Mouse (Mus musculus) hindbrain, embryonic 15.5 days (tissue): Measurements from ENCODE around the gene Mia3. TPM values are rescaled to one million over a fixed set of nuclear protein-coding genes. Genes with fewer than 3 reads are reported as not detected.
"Not testable (repeated sequence)": the region's sequence is repeated elsewhere in the genome, so short reads cannot be mapped to it uniquely, and the experiment has no call there.

ENCODE experiments used
- ATAC-seq: fragments of 200-750 bp; cut with Nextera tagmentation; 2 replicates; pipeline ENCODE4 v1.8.0; 2017; ENCODE audit warnings: low read depth, moderate number of reproducible peaks, moderate TSS enrichment; ENCODE audit not compliant: low FRiP score
- H3K27ac ChIP-seq: fragments of 300-500 bp; sonication (generic); replicated peaks from 2 replicates; pipeline ENCODE4 v1.5.1; 2015; ENCODE audit warnings: mild to moderate bottlenecking, inconsistent platforms
- H3K27me3 ChIP-seq: fragments of 300-500 bp; sonication (generic); 2 replicates; pipeline ENCODE4 v1.6.1; 2015; ENCODE audit warnings: control low read depth, inconsistent platforms
- H3K36me3 ChIP-seq: fragments of 300-500 bp; sonication (generic); 2 replicates; pipeline ENCODE4 v1.6.1; 2015; ENCODE audit warnings: control low read depth, inconsistent platforms
- H3K4me1 ChIP-seq: fragments of 300-500 bp; sonication (generic); replicated peaks from 2 replicates; pipeline ENCODE4 v1.6.1; 2015; ENCODE audit warnings: control low read depth, inconsistent platforms
- H3K4me2 ChIP-seq: fragments of 300-500 bp; sonication (generic); 2 replicates; pipeline ENCODE4 v1.6.1; 2015; ENCODE audit warnings: moderate library complexity, mild to moderate bottlenecking, inconsistent platforms
- H3K4me3 ChIP-seq: fragments of 300-500 bp; sonication (generic); 2 replicates; pipeline ENCODE4 v1.5.1; 2015; ENCODE audit warnings: mild to moderate bottlenecking, inconsistent platforms
- H3K9ac ChIP-seq: fragments of 300-500 bp; sonication (generic); 2 replicates; pipeline ENCODE4 v1.6.1; 2015; ENCODE audit warnings: inconsistent platforms
- H3K9me3 ChIP-seq: fragments of 300-500 bp; sonication (generic); 2 replicates; pipeline ENCODE4 v1.6.1; 2016; ENCODE audit warnings: control low read depth, inconsistent platforms
- WGBS: fragments of 180-500 bp; shearing (Covaris S2); methylation state at CpG from one replicate; pipeline ENCODE4 v1.1.7; 2015; 5-methylcytosine and 5-hydroxymethylcytosine counted together
- polyA plus RNA-seq: library from polyadenylated mRNA; unstranded; fragments of >200 nt; fragmentation: Nextera tagmentation; extraction: Ambion mirVana; gene quantifications from 2 replicates; pipeline ENCODE4 v1.2.1, GENCODE M21; 2015

Gene Mia3
- polyA plus RNA-seq, 1 experiment from 2014 or later, result 113 TPM

DNA sequence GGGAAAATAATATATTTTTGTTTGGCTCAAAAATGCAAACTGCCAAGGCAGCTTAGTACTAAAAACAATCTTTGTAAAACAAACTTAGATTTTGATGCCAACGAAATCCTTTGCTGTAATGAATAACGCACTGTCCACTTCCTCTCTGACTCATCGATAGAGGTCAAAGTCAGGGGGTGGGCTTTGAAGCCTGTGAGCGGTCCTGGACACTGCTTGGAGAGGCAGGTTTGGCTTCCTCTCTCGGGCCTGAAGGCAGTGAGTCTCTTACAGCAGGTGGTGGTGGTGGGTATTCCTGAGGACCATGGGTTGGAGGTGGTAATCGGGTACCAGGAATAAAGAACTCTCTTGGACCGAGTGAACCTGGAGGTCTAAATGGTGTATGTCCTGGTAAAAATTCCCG lies 42.2 kb downstream of the Mia3 start:
- no peak for ATAC-seq
- WGBS, result 93% methylated on average over 8 of the region's 8 CpGs
- H3K4me2 ChIP-seq, result no peak overlapping the region

GRCm38 (mm10) chr1:183324433-183324832 lies 44.9 kb downstream of the Mia3 start:
- no peak for ATAC-seq

More for the DNA sequence above, 42.2 kb downstream of the Mia3 start:
- H3K36me3 ChIP-seq, result peaks cover 79% of the 10 kb centered on the region
- H3K4me1 ChIP-seq, result no peaks in the 10 kb centered on the region
- H3K27ac ChIP-seq, result no peak overlapping the region
- H3K4me3 ChIP-seq, result no peak overlapping the region
- H3K9ac ChIP-seq, result no peak overlapping the region
- no peaks in the 10 kb centered on the region for H3K27me3 ChIP-seq
- no peaks in the 10 kb centered on the region for H3K9me3 ChIP-seq

GRCm38 (mm10) chr1:183323923-183324322 lies 45.4 kb downstream of the Mia3 start:
- H3K9ac ChIP-seq, result no peak overlapping the region
- H3K4me2 ChIP-seq, result no peak overlapping the region
- no peaks in the 10 kb centered on the region for H3K4me1 ChIP-seq
- H3K9me3 ChIP-seq, result no peaks in the 10 kb centered on the region
- no peak overlapping the region for H3K27ac ChIP-seq
- peaks cover 72% of the 10 kb centered on the region for H3K36me3 ChIP-seq
- no peak overlapping the region for H3K4me3 ChIP-seq
- 95% methylated on average over 2 of the region's 2 CpGs for WGBS
- no peak for ATAC-seq
- no peaks in the 10 kb centered on the region for H3K27me3 ChIP-seq

More at GRCm38 (mm10) chr1:183324433-183324832, 44.9 kb downstream of the Mia3 start:
- Histone ChIP-seq H3K27ac (no peak overlapping the region), H3K9ac (no peak overlapping the region), H3K9me3 (no peaks in the 10 kb centered on the region), H3K36me3 (peaks cover 72% of the 10 kb centered on the region), H3K4me3 (no peak overlapping the region), H3K4me2 (no peak overlapping the region), H3K4me1 (no peaks in the 10 kb centered on the region), H3K27me3 (no peaks in the 10 kb centered on the region)
- WGBS, result 95% methylated on average over 6 of the region's 6 CpGs

GRCm38 (mm10) chr1:183322496-183322895 lies 46.9 kb downstream of the Mia3 start:
- not testable (repeated sequence) for H3K4me3 ChIP-seq, H3K4me1 ChIP-seq, H3K9me3 ChIP-seq, H3K9ac ChIP-seq, H3K4me2 ChIP-seq, ATAC-seq, H3K27me3 ChIP-seq, H3K27ac ChIP-seq
- peaks cover 70% of the 10 kb centered on the region for H3K36me3 ChIP-seq
- 93% methylated on average over 5 of the region's 5 CpGs for WGBS

GRCm38 (mm10) chr1:183320708-183321107 lies 48.6 kb downstream of the Mia3 start:
- Histone ChIP-seq H3K9me3 (no peaks in the 10 kb centered on the region), H3K36me3 (peaks cover 71% of the 10 kb centered on the region), H3K9ac (no peak overlapping the region), H3K27me3 (no peaks in the 10 kb centered on the region), H3K4me1 (no peaks in the 10 kb centered on the region), H3K4me2 (no peak overlapping the region), H3K4me3 (no peak overlapping the region), H3K27ac (no peak overlapping the region)
- ATAC-seq, result no peak
- WGBS, result 80% methylated on average over 3 of the region's 3 CpGs

DNA sequence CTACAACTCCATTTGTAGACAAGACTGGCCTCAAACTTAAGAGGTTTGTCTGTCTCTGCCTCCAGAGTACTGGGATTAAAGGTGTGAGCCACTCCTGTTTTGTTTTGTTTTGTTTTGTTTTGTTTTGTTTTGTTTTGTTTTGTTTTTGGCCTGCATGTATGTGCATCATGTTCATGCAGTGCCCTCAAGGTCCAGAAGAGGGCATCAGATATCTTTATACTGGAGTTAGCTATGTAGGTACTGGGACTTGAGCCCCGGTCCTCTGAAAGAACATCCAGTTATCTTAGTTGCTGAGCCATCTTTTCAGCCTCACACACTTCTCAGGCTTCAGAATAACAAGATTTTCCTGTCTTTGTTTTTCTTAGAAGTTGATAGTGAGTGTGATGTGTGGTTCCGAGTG lies 53.6 kb downstream of the Mia3 start:
- Histone ChIP-seq H3K9ac (no peak overlapping the region), H3K36me3 (peaks cover 68% of the 10 kb centered on the region), H3K9me3 (no peaks in the 10 kb centered on the region), H3K4me1 (no peaks in the 10 kb centered on the region), H3K4me2 (no peak overlapping the region), H3K4me3 (no peak overlapping the region), H3K27me3 (no peaks in the 10 kb centered on the region), H3K27ac (no peak overlapping the region)
- ATAC-seq, result no peak
- 81% methylated on average over 2 of the region's 2 CpGs for WGBS

DNA sequence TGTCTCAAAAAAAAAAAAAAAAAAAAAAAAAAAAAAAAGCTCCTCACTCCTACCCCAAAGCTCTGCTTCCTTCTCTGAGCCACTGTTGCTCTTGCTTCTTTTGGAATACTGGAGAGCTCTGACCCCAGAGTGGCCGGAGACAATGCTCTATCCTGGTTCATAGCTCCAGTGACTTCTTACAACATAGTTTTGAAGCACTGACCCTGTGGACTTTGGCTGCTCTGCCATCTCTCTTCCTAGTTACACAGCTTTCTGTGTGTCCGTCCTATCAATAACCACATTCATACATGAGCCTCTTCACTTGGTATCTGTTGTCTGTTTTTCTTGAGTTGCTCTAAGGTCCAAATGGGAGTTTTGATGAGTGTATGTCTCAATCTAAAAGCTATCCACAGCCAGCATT lies 57.3 kb downstream of the Mia3 start:
- H3K27ac ChIP-seq, result no peak overlapping the region
- H3K36me3 ChIP-seq, result peaks cover 49% of the 10 kb centered on the region
- H3K9ac ChIP-seq, result no peak overlapping the region
- H3K4me2 ChIP-seq, result no peak overlapping the region
- WGBS, result 96% methylated on average over 2 of the region's 2 CpGs
- H3K4me3 ChIP-seq, result no peak overlapping the region
- ATAC-seq, result no peak
- H3K9me3 ChIP-seq, result no peaks in the 10 kb centered on the region
- no peaks in the 10 kb centered on the region for H3K27me3 ChIP-seq
- no peaks in the 10 kb centered on the region for H3K4me1 ChIP-seq

GRCm38 (mm10) chr1:183309601-183310000 lies 59.8 kb downstream of the Mia3 start:
- not testable (repeated sequence) for H3K9me3 ChIP-seq, H3K9ac ChIP-seq, H3K27me3 ChIP-seq, H3K4me2 ChIP-seq, H3K4me1 ChIP-seq, H3K4me3 ChIP-seq, H3K27ac ChIP-seq, ATAC-seq
- peaks cover 25% of the 10 kb centered on the region for H3K36me3 ChIP-seq
- WGBS, result 41% methylated on average over 2 of the region's 2 CpGs

DNA sequence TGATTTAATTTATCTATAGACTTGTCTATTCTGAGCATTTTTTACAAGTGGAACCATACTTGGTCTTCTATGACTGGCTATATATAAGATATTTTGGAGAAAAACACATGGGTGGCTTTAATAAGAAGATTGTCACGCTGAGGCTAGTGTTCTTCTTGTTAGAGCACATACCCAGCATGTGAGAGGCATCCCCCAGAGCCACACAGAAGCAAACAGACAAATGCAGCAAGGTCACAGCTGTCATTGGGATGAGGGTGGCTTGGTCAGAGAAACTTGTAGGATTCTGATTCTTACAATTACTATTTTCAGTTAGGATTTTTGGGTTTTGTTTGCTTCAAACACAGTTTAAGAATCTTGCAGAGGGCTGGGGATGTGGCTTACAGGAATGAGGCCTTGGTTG lies 60.9 kb downstream of the Mia3 start:
- no peak overlapping the region for H3K9ac ChIP-seq
- H3K9me3 ChIP-seq, result no peaks in the 10 kb centered on the region
- H3K4me3 ChIP-seq, result no peak overlapping the region
- 79% methylated on average over 1 of the region's 1 CpGs for WGBS
- peaks cover 14% of the 10 kb centered on the region; the same call in 1 of the 2 replicates for H3K36me3 ChIP-seq
- no peaks in the 10 kb centered on the region for H3K27me3 ChIP-seq
- no peak for ATAC-seq
- H3K4me1 ChIP-seq, result no peaks in the 10 kb centered on the region
- H3K27ac ChIP-seq, result no peak overlapping the region
- no peak overlapping the region for H3K4me2 ChIP-seq

DNA sequence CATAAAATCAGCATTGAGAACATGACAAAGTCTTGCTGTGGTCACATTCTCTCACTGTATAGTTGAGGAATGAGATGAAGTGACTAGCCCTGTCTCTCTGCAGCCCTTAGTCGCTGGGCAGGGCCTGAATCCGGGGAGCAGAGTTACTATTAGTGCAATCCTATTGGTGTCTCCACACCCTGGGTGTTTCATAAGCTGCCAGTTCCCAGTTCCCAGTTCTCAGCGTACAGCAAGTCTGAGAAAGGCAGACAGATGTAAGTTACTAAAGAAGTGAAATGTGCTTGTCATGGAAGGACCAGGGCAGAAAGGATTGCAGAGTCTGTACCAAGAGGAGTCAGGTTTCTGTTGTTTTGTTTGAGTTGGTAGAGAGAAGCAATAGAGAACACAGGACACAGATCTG lies 61.8 kb downstream of the Mia3 start:
- Histone ChIP-seq H3K9me3 (no peaks in the 10 kb centered on the region), H3K4me2 (no peak overlapping the region), H3K27ac (no peak overlapping the region), H3K27me3 (no peaks in the 10 kb centered on the region), H3K4me1 (no peaks in the 10 kb centered on the region), H3K4me3 (no peak overlapping the region), H3K36me3 (peaks cover 11% of the 10 kb centered on the region; the same call in 1 of the 2 replicates), H3K9ac (no peak overlapping the region)
- WGBS, result 81% methylated on average over 3 of the region's 3 CpGs
- ATAC-seq, result no peak

GRCm38 (mm10) chr1:183299161-183299560 lies 70.2 kb downstream of the Mia3 start:
- Histone ChIP-seq H3K4me2 (no peak overlapping the region), H3K27ac (no peak overlapping the region), H3K9me3 (no peaks in the 10 kb centered on the region), H3K27me3 (no peaks in the 10 kb centered on the region), H3K36me3 (no peaks in the 10 kb centered on the region), H3K4me3 (no peak overlapping the region), H3K4me1 (peaks cover 4% of the 10 kb centered on the region; the same call in 1 of the 2 replicates), H3K9ac (no peak overlapping the region)
- WGBS, result 88% methylated on average over 6 of the region's 6 CpGs
- ATAC-seq, result no peak

GRCm38 (mm10) chr1:183297886-183298489 lies 71.4 kb downstream of the Mia3 start:
- Histone ChIP-seq H3K4me1 (peaks cover 4% of the 10 kb centered on the region; the same call in 1 of the 2 replicates), H3K4me2 (peak overlapping the region; percentile 56), H3K9ac (peak overlapping the region; percentile 39), H3K9me3 (no peaks in the 10 kb centered on the region), H3K27ac (peak overlapping the region; percentile 86), H3K36me3 (no peaks in the 10 kb centered on the region), H3K4me3 (peak overlapping the region; percentile 48), H3K27me3 (no peaks in the 10 kb centered on the region)
- under 1% methylated on average over 20 of the region's 20 CpGs for WGBS
- no peak for ATAC-seq

DNA sequence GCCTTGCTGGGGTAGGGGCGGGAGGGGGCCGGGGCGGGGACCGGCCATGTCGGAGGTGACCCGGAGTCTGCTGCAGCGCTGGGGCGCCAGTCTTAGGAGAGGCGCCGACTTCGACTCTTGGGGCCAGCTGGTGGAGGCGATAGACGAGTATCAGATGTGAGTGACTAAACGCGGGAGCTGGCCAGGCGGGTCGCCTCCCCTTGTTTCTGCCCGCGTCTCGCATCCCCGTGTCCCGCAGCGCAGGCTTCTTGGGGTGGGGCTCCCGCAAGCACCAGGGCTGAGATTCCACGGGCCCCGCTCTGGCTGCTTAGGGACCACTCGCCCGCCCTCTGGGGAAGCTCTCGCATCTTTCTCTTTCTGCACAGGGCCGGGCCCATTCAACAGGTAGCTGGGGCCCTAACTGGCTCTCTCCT lies 71.9 kb downstream of the Mia3 start:
- Histone ChIP-seq H3K4me1 (peaks cover 4% of the 10 kb centered on the region; the same call in 1 of the 2 replicates), H3K27ac (peak overlapping the region; percentile 86), H3K36me3 (no peaks in the 10 kb centered on the region), H3K4me2 (peak overlapping the region; percentile 56), H3K9ac (peak overlapping the region; percentile 39), H3K9me3 (no peaks in the 10 kb centered on the region), H3K4me3 (peak overlapping the region; percentile 48), H3K27me3 (no peaks in the 10 kb centered on the region)
- peak; percentile 7 for ATAC-seq
- under 1% methylated on average over 29 of the region's 30 CpGs for WGBS
